Mouse (Mus musculus) neural tube, embryonic 10.5 days (tissue): ENCODE measurements at regions not wholly inside any gene's neighbourhood (a gene's known extent, or its start where the extent isn't known, plus 50 kb on each side); places are given as distances from the start of the nearest gene placed in this dataset.

Experiments
- DNase-seq: peaks from one replicate; pipeline ENCODE4 v3.0.0-alpha.2; 2017; ENCODE audit warnings: low spot score; ENCODE audit errors: extremely low spot score

DNA sequence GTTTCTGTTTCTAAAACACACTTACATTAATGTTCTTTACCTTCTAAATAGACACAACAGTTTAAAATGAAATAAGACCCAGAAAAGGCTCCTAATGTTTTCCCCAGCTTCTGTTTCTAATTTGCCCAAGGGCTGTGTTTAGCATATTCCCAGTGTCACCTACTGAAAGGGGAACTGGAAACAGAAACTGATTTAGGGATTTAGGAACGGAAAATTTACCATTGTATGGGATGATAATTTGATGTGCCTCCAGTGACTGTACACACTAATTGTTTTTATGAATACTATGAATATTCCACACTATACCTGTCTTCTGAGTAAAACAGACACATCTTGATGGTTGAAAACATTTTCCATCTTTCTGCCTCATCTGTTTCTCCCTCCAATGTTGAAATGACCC lies 728.0 kb upstream of the Cited2 start:
- no peak for DNase-seq

- DNase-seq, result no peak
Measured at GRCm38 (mm10) chr10:16996820-16997466, 726.1 kb upstream of the Cited2 start.

- no peak for DNase-seq
Measured at GRCm38 (mm10) chr10:17001320-17001719, 721.7 kb upstream of the Cited2 start.

- no peak for DNase-seq
Measured at GRCm38 (mm10) chr10:17003123-17003849, 719.7 kb upstream of the Cited2 start.

- DNase-seq, result no peak
Measured at GRCm38 (mm10) chr10:17008683-17009082, 714.3 kb upstream of the Cited2 start.

DNA sequence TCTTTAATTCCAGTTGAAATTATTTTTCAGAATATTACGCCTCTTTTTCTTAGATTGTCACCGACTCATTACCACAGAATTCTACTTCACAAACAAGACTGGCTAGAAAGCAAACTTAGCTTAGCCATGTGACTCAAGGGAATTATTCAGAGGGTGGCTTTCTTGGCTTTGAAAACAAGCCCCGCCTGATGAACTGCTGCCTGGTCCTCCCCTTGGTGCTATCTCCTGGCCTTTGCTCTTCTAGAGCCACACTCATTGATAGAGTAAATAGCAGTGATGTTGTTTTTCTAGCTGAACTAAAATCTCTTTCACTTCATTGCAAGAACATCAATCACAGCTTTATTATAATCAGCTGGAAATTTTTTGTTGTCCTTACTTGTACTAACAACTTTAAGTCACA lies 713.0 kb upstream of the Cited2 start:
- DNase-seq, result no peak

GRCm38 (mm10) chr10:17011876-17012275 lies 711.1 kb upstream of the Cited2 start:
- no peak for DNase-seq

DNA sequence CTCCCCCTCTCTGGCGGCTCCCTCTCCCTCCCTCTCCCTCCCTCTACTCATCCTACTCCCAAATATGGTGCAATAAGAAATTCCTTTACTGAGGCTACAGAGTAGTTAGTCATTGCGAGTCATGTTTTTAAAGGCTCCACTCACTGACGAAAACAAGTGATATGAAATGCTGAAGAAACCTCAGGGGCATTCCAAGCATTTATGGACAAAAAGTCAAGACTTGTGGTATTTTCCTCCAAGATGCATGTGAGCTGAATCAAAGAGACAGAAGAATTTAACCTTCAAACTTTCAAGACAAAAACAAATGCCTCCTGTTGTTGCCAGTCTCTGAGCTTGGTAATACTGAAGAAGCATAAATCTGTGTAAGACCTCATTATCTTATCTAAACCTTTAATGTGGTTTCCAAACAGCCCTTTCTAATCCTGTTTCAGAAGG lies 710.5 kb upstream of the Cited2 start:
- no peak for DNase-seq

GRCm38 (mm10) chr10:17014826-17015225 lies 708.2 kb upstream of the Cited2 start:
- DNase-seq, result no peak

- DNase-seq, result no peak
Measured at GRCm38 (mm10) chr10:17016854-17017253, 706.2 kb upstream of the Cited2 start.

- no peak for DNase-seq
Measured at GRCm38 (mm10) chr10:17022216-17023158, 700.5 kb upstream of the Cited2 start.

GRCm38 (mm10) chr10:17023571-17024293 lies 699.3 kb upstream of the Cited2 start:
- DNase-seq, result no peak

DNA sequence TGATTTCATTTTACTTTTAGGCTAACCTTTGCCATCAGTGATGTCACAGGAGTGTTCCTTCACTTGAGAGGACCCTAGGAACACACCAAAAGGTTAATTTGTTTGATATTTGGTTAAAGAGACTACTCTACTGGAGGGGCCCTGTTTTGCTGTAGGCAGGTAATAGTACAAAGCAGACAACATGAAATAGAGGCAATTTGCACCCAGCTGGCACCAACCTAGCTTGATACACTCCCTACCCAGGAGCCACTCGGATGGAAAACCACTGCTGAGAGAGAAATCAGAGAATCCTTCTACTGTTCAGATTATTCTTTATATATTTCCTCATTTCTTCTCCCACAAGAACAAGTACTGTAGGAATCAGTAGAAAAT lies 698.7 kb upstream of the Cited2 start:
- no peak for DNase-seq

- DNase-seq, result no peak
Measured at GRCm38 (mm10) chr10:17034892-17035775, 687.9 kb upstream of the Cited2 start.

- DNase-seq, result no peak
Measured at GRCm38 (mm10) chr10:17038259-17039043, 684.6 kb upstream of the Cited2 start.

DNA sequence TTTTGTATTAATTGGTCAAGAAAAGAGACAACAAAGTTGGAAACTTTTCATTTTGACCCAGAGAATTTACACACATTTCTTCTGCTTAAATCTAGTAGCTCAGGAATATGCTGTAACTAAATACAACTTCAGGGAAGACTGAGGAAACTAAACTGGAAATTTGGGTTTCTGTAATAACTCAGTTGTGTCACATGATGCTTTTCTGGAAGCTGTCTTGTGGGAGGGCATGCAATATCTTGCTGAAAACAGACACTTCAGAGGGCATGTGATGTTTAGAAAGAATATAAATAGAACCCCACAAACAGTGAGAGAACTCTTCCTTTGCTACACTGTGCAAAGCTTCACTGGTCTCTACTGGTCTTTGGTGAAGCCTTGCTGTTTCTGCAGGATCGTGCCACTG lies 680.9 kb upstream of the Cited2 start:
- DNase-seq, result no peak

GRCm38 (mm10) chr10:17042973-17043372 lies 680.0 kb upstream of the Cited2 start:
- no peak for DNase-seq

- DNase-seq, result no peak
Measured at GRCm38 (mm10) chr10:17046765-17047164, 676.3 kb upstream of the Cited2 start.

- DNase-seq, result no peak
Measured at GRCm38 (mm10) chr10:17072906-17073305, 650.1 kb upstream of the Cited2 start.

- no peak for DNase-seq
Measured at GRCm38 (mm10) chr10:17074013-17074401, 649.0 kb upstream of the Cited2 start.
